Mouse (Mus musculus) c-Kit-negative CD71-positive TER-119-positive erythroid progenitor cells, embryonic 14.5 days (primary cell): ENCODE results near the gene Lhfp.

ENCODE experiments used
- DNase-seq: peaks from one replicate; pipeline ENCODE4 v3.0.0-alpha.2; 2013; ENCODE audit warnings: low read depth, low spot score

Lhfp gene

DNA sequence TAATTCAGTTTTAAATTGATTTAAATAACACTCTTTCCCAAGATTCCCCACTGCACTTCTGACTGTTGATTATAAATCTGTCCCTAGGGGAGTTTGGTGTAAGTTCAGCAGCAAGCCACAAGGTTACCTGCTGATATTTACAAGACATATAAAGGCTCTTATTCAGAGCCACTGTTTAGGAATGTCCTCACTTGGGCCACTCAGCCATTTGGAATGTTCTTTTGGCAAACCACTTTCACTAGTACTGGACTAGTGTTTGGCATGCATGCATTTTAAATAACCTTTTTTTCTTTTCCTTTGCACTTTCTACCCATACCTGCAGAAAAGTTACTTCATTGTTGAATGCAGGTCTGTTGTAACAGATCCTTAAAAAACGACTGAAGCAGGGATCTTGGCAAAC lies 109.8 kb downstream of the Lhfp start:
- DNase-seq, result no peak

- no peak for DNase-seq
These were observed 110.3 kb downstream of the Lhfp start for GRCm38 (mm10) chr3:53151607-53152006.

GRCm38 (mm10) chr3:53161963-53162362 lies 120.6 kb downstream of the Lhfp start:
- DNase-seq, result no peak

GRCm38 (mm10) chr3:53165281-53165680 lies 124.0 kb downstream of the Lhfp start:
- no peak for DNase-seq

- no peak for DNase-seq
These were observed 124.7 kb downstream of the Lhfp start for GRCm38 (mm10) chr3:53166001-53166400.

DNA sequence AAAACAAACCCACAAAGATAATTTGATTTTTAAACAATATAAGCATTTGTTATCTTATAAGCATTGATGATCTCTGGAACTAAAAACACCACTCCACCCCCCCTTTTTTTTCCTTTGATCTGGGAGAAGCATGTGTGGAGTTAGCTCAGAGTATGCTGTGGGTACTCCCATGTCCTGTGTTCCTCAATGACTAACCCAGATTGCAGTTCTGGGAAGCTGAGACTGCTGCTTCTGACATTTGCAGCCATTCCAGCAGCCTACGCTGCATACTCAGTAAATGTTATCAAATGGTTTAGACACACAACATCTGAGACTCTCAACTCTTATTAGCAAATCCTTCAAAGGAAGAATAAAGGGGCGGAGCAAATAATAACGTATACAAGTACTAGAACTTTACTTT lies 128.2 kb downstream of the Lhfp start:
- DNase-seq, result no peak

DNA sequence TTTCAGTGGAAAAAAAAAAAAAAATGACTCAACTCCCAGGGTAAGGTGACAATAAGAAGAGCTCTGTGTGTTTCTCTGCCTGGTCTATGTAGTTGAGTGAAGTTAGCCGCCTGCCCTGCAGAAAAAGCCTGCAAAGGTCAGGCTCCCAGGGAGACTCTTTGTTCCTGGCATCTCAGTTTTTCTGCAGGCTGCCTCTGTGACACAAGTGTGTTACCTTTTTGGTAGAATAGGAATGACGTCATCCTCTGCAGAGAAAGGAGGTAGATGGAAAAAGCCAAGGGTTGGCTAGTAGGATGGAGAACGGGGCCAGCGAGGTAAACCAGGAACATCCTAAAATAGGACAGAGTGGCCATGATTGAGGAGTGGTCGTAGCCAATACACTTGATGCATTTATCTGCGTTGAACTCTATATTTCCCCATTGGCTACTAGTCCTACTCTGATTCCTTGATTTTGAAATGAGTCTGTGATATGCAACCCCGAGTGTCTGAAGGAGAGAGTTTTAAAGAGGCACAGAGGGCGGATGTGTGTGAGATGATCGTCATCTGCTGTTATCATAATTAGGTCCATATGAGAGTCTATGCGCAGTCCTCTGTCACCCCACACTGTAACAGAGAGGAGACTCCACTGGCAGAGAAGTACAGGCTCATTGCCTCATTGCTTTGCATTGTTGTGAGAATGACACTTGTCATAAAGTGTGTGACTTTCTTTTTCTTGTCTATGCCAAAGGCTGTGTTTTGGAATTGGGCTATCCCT lies 132.2 kb downstream of the Lhfp start:
- DNase-seq, result no peak

DNA sequence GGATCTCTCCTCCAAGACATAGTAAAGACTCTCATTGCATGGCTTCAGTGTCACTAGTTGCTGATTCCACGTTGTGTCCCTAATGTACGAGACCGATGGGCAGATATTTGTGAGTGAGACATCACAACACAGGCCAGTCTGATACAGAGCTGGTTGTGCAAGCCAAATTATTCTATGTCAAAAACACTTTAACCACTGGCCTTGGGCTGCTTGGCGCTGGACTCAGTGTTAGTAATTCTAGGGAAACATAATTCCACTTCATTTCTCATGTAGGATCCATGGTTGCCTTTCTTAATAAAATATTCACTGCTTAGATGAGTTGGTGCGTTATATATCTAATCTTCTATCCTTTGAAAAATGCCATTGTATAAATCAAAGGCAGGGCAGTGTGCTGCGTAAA lies 138.6 kb downstream of the Lhfp start:
- no peak for DNase-seq

GRCm38 (mm10) chr3:53185439-53185838 lies 144.1 kb downstream of the Lhfp start:
- DNase-seq, result no peak

DNA sequence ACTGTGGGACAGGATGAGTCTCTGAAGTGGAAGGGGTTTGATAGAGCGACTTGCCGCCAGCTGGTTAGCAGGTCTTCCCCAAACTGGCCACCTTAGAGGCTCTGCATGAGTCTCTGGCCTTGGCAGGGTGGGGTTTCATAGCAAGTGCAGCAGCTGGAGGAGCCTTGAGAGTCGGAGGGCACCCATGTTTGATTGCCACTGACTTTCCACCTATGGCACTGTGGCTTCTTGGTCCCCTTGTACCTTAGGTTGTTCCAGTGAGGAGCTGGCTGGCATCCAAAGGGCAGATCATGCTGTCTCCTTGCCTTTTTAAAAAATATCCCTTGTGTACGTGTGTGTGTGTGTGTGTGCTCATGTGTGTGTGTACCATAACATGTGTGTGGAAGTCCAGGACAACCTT lies 152.1 kb downstream of the Lhfp start:
- DNase-seq, result no peak

DNA sequence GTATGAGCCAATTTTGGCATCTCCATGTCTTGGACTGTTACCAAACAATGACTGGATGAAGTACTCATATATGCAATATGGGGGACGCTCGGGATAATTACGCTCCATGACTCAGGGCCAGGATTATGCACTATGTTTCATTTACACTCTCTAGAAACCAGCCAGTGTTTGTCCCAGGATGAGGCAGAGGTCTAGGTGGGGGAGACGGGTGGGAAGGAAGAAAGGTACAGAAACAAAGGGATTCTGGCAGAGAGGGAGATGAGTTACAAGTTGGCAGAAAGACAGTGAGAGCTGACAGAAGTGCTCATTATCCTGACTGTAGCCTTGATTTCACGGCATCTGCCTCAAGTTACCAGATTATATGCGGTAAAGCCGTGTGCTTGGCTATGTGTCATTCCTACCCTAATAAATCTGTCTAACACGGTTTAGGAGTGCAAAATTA lies 154.4 kb downstream of the Lhfp start:
- DNase-seq, result no peak

GRCm38 (mm10) chr3:53200175-53200574 lies 158.8 kb downstream of the Lhfp start:
- DNase-seq, result no peak

- no peak for DNase-seq
These were observed 159.5 kb downstream of the Lhfp start for GRCm38 (mm10) chr3:53200853-53201252.

DNA sequence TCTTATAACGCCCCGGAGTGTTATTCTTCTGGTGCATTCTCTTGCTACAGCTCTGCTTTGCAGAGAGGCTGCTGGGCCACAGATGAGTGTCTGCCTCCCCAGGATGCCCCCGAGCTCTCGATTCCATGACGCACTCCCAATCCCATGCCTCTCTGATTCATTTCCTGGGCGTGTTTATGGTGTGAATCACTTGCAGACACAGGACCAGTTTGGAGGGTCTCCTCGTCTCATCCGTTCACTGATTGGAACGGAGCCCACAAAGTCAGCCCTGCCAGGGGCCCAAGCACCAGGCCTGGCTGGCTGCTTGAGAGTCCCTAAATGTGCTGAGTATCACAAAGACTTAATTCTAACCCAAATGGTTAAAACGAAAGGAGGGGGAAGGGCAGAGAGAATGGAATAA lies 160.3 kb downstream of the Lhfp start:
- no peak for DNase-seq

DNA sequence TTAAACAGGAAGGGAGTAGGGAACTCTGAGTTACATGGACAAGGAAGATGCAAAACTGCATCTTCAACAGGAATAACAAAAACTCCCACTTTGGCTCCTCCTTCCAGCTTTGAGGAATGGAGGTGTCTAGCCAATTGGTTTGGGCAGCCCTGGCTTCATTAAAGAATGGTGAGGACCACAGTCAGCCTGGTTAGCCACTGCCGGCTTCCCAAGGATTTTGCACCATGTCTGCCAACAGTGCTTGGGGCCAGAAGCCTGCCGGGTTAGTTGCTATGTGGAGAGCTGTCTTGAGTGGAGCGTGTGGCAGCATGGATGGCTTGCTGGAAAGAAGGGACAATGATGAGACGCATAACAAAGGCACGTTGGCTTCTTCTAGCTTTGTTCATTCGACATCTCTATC lies 160.9 kb downstream of the Lhfp start:
- no peak for DNase-seq

- DNase-seq, result no peak
These were observed 161.4 kb downstream of the Lhfp start for GRCm38 (mm10) chr3:53202698-53203097.

DNA sequence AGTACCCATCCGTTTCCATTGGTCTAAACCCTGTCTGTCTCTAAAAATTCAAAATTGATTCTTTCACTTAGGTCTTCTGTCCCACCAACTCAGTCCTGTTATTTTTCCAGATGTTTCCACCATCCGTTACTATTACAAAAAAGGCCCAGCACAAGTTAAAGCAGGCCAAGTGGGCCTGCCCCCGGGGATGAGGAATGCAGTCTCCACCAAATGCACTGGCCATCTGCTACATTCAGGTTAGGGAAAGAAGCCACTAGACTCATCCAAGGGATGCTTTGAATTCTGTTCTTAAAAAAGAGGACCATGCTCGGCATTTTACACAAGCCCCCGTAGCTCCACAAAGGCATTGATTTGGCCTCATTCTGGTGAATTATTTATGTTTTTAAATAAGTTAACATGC lies 162.3 kb downstream of the Lhfp start:
- no peak for DNase-seq

- DNase-seq, result no peak
These were observed 163.1 kb downstream of the Lhfp start for GRCm38 (mm10) chr3:53204348-53204984.

DNA sequence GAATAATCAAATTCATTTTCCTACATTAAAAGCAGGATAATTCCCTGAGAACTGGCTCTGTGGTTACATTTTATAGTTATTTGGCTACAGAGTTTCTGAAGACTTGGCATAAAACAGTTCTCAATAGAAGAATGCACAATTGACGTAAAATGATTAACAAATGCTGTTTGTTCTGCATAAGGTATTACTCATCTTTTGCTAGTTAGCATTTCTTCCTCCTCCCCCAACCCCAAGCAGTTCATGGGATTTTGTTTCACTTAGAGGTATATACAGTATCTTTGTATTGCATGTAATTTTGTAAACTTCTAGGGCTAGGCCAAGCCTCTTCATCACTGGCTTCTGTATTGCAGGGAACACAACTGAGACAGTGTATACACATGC lies 163.6 kb downstream of the Lhfp start:
- no peak for DNase-seq

DNA sequence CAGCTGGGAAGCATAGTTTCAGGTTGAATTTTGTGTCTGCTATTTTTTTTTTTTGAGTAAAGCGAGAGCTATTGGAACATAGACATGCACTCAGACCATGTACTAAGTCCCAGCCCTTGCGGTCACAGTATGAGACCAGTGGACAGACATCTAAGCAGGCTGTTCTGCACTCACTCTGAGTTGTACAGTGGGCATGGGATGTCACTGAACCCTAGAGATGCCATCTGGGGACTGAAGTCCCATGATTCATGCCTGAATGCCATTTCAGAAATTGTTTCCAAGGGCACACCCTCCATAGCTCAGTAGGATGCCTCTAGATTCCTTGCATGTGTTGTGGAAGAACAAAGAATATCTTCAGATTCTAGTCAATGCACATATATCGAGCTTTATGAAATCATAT lies 164.4 kb downstream of the Lhfp start:
- no peak for DNase-seq

DNA sequence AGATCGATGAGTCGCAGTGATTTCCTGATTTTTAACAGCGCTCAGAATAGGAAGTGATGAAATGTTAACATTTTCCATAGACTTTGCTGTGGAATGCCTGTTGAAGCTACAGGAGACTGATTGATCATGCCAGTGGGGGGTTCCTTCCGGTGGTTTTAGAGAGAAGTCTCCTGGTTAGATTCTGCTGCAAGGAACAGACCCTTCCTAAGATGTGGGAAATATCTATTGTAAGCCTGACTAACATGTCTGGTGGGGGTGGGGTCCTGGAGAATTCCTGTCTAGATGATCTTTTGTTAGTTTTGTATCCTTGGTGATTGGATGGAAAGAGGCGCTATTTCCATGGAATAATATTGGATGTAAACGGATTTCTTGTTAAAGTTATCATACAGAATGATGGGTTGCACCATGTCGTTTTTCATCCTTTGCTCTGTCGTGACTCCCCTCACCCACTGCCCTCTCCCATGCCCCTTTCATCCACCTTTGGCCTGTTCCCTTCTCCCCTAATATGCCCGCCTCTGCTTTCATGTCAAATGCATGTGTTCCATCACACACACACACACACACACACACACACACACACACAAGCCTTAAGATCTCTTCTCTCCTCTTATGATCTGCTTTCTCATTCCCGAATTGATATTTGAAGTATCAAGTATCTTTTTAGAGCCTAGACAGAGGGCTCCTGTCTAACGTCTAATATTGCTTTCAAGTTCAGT lies 165.3 kb downstream of the Lhfp start:
- no peak for DNase-seq

DNA sequence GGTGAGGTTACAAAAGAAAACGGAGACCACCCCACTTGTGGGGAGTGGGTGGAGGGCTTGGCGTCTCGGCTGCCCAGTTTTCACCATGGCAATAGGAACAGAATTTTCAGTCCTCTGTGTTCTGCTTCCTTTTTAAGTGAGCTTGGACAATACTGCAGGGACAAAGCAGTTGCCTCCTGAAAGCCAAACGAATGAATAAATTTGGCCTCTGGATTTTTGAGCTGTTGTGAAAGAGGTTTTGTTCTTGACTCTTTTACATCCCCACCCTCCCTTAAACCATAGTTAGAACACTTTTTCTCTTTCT lies 165.8 kb downstream of the Lhfp start:
- DNase-seq, result no peak
